Mouse (Mus musculus) limb, embryonic 13.5 days (tissue): ENCODE measurements around the gene Selenoo. TPM values are rescaled to one million over a fixed set of nuclear protein-coding genes. Genes with fewer than 3 reads are reported as not detected.

Experiments
- ATAC-seq: fragments of 200-750 bp; cut with Nextera tagmentation; 2 replicates; pipeline ENCODE4 v1.8.0; 2017; ENCODE audit warnings: low read depth, moderate number of reproducible peaks, moderate TSS enrichment; ENCODE audit not compliant: low FRiP score
- H3K27ac ChIP-seq: fragments of 300-500 bp; sonication (generic); 2 replicates; pipeline ENCODE4 v1.5.1; 2015; ENCODE audit warnings: inconsistent platforms, mild to moderate bottlenecking, moderate library complexity
- H3K27me3 ChIP-seq: fragments of 300-500 bp; sonication (generic); 2 replicates; pipeline ENCODE4 v1.6.1; 2015; ENCODE audit warnings: mild to moderate bottlenecking, inconsistent platforms
- H3K36me3 ChIP-seq: fragments of 300-500 bp; sonication (generic); 2 replicates; pipeline ENCODE4 v1.6.1; 2015; ENCODE audit warnings: inconsistent platforms, mild to moderate bottlenecking, moderate library complexity
- H3K4me1 ChIP-seq: fragments of 300-500 bp; sonication (generic); 2 replicates; pipeline ENCODE4 v1.6.1; 2015; ENCODE audit warnings: inconsistent platforms
- H3K4me2 ChIP-seq: fragments of 300-500 bp; sonication (generic); replicated peaks from 2 replicates; pipeline ENCODE4 v1.6.1; 2015; ENCODE audit warnings: inconsistent platforms, mild to moderate bottlenecking, moderate library complexity
- H3K4me3 ChIP-seq: fragments of 300-500 bp; sonication (generic); 2 replicates; pipeline ENCODE4 v1.5.1; 2015; ENCODE audit warnings: moderate library complexity, mild to moderate bottlenecking, inconsistent platforms
- H3K9ac ChIP-seq: fragments of 300-500 bp; sonication (generic); 2 replicates; pipeline ENCODE4 v1.6.1; 2015; ENCODE audit warnings: mild to moderate bottlenecking, inconsistent platforms
- H3K9me3 ChIP-seq: fragments of 300-500 bp; sonication (generic); 2 replicates; pipeline ENCODE4 v1.6.1; 2016; ENCODE audit warnings: inconsistent platforms
- WGBS: fragments of 180-500 bp; shearing (Covaris S2); methylation state at CpG from one replicate; pipeline ENCODE4 v1.1.7; 2015; 5-methylcytosine and 5-hydroxymethylcytosine counted together
- polyA plus RNA-seq: library from polyadenylated mRNA; unstranded; fragments of >200 nt; fragmentation: Nextera tagmentation; extraction: Ambion mirVana; gene quantifications from 2 replicates; pipeline ENCODE4 v1.2.1, GENCODE M21; 2015

The Selenoo gene
- polyA plus RNA-seq, 1 experiment from 2014 or later, result 19.0 TPM

DNA sequence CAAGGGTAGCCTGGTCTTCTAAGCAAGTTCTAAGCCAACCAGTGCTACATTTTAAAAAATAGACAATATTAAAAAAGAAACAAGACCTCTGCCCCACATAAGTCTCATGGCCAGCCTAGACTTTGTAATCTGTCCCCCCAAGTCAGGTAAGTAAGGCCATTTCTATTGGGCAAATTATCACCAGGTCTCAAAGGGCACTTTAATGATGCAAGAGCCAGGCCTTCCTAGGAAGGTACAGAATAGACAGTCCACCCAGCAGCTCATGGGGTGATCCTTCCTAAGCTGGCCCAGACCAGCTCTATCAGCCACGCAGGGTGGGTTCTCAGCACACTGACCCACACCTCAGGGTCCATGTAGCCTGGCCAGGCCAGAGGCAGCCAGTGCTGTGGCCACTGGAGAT lies 5.0 kb upstream of the Selenoo start:
- H3K9ac ChIP-seq, result no peak overlapping the region
- H3K27ac ChIP-seq, result no peak overlapping the region
- WGBS, result 92% methylated on average over 1 of the region's 1 CpGs
- no peak overlapping the region for H3K4me2 ChIP-seq
- H3K27me3 ChIP-seq, result no peaks in the 10 kb centered on the region
- H3K4me3 ChIP-seq, result no peak overlapping the region
- H3K9me3 ChIP-seq, result no peaks in the 10 kb centered on the region
- peaks cover 9% of the 10 kb centered on the region for H3K4me1 ChIP-seq
- no peak for ATAC-seq
- peaks cover 73% of the 10 kb centered on the region for H3K36me3 ChIP-seq

DNA sequence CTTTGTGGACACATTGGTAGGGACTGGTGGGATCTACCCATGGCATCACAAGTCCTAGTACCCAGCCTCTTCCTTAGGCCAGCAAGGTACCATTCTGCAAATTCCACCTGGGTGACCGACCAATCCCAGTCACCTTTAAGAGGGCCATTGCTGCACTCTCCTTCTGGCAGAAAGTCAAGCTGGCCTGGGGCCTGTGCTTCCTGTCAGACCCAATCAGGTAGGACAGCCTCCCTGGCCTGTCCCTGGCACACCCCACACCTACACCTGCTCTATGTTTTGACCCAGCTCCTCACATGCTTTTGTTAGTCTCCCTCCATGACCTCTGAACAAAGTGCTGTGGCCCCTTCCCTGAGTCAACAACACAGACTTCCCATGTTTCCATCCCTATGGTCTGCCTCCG lies 4.1 kb upstream of the Selenoo start:
- no peak overlapping the region for H3K9ac ChIP-seq
- H3K4me1 ChIP-seq, result peaks cover 12% of the 10 kb centered on the region
- WGBS, result 94% methylated on average over 2 of the region's 2 CpGs
- H3K4me3 ChIP-seq, result no peak overlapping the region
- no peak overlapping the region for H3K27ac ChIP-seq
- H3K9me3 ChIP-seq, result no peaks in the 10 kb centered on the region
- ATAC-seq, result no peak
- H3K4me2 ChIP-seq, result no peak overlapping the region
- H3K36me3 ChIP-seq, result peaks cover 67% of the 10 kb centered on the region
- no peaks in the 10 kb centered on the region for H3K27me3 ChIP-seq

DNA sequence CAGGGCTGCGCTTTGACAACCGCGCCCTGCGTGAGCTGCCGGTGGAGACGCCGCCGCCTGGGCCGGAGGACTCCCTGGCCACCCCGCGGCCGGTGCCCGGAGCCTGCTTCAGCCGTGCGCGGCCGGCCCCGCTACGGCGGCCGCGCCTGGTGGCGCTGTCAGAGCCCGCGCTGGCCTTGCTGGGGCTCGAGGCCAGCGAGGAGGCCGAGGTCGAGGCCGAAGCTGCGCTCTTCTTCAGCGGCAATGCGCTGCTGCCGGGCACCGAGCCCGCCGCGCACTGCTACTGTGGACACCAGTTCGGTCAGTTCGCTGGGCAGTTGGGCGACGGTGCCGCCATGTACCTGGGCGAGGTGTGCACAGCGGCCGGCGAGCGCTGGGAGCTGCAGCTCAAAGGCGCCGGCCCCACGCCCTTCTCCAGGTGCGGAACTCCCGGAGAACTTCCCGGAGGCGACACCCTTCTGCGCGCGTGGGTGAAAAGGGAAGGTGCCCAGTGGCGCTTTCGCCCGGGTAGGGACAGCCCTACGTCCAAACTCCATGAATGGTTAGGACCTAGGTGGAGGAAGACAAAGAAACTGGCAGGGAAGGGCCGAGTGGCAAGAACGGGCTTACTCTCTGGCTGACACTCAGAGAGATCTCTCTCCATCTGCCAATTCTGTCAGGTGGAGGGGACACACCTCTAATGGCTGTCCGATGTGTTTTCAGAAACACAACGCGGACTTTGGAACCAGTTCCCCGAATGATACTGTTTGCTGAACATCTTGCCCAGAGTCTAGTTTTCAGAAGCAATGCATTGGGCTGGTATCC lies 566 bp downstream of the Selenoo start:
- 5% methylated on average over 55 of the region's 68 CpGs for WGBS
- Histone ChIP-seq H3K4me3 (peak overlapping the region; percentile 99), H3K27me3 (no peaks in the 10 kb centered on the region), H3K27ac (peak overlapping the region; percentile 73), H3K9me3 (no peaks in the 10 kb centered on the region), H3K9ac (peak overlapping the region; percentile 98), H3K4me2 (peak overlapping the region; percentile 99), H3K4me1 (peaks cover 22% of the 10 kb centered on the region), H3K36me3 (peaks cover 55% of the 10 kb centered on the region)
- ATAC-seq, result peak; percentile 73

DNA sequence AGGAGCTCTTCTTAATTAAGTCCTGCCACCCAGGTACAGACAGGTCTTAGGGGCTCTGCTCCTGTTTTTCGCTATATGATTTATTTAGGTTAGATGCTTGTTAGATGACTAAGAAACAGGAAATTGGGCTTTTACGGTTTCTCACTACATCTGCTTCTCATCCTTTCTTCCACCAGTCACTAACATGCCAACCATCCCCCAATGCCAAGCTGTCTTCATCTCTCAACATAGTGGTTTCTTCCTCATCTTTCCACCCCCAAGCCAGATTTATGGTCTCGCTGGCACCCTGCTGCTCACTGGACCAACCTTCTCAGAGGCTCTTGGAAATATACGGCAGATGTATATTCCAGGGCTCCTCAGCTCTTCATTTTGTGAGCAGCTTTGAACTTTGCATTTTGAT lies 1.8 kb downstream of the Selenoo start:
- Histone ChIP-seq H3K4me2 (peak overlapping the region; percentile 99), H3K27me3 (no peaks in the 10 kb centered on the region), H3K9ac (peak overlapping the region; percentile 98; the same call in 1 of the 2 replicates), H3K36me3 (peaks cover 55% of the 10 kb centered on the region), H3K27ac (no peak overlapping the region), H3K4me3 (peak overlapping the region; percentile 99; the same call in 1 of the 2 replicates), H3K4me1 (peaks cover 22% of the 10 kb centered on the region), H3K9me3 (no peaks in the 10 kb centered on the region)
- no peak for ATAC-seq
- 58% methylated on average over 4 of the region's 4 CpGs for WGBS

DNA sequence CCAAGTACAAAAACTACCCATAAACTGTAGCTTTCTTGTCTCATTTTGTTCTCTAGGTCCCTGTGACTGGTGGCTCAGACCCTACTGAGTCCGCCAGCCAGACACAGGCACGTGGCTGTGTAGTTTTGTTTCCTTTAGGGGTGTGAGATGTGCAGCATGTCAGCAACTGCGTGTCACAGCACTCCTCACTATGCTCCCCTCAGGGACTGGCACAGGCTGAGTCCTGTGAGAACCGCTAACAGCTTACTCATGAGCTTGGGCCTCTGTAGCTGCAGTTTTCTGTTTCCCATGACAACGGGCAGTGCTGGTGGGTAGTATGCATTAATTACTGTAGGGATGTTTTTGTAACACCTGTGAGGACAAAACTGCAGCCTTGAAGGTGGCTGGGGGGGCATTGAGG lies 3.3 kb downstream of the Selenoo start:
- no peak overlapping the region for H3K4me3 ChIP-seq
- H3K9me3 ChIP-seq, result no peaks in the 10 kb centered on the region
- no peak for ATAC-seq
- H3K4me2 ChIP-seq, result no peak overlapping the region
- H3K27ac ChIP-seq, result no peak overlapping the region
- peaks cover 22% of the 10 kb centered on the region for H3K4me1 ChIP-seq
- H3K9ac ChIP-seq, result no peak overlapping the region
- no peaks in the 10 kb centered on the region for H3K27me3 ChIP-seq
- H3K36me3 ChIP-seq, result peaks cover 58% of the 10 kb centered on the region
- WGBS, result 85% methylated on average over 5 of the region's 5 CpGs

DNA sequence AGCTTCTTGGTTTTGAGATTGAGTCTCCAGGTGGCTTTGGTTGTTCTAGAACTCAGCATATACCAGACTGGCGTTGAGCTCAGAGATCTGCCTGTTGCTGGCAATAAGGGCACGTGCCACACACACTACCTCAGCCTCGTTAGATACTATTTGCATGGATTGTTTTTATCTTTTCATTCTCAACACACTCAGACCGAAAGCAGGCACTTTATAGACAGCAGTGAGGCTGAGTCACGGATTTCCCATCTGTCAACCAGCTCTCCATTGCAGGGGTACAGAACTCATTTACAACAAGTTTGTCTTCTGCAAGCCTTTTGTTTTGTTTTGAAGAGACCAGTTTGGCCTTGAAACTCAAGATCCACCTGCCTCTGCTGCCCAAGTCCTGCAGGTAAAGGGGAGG lies 8.6 kb downstream of the Selenoo start:
- no peak for ATAC-seq
- WGBS, result 91% methylated on average over 5 of the region's 5 CpGs
- peaks cover 100% of the 10 kb centered on the region for H3K36me3 ChIP-seq

DNA sequence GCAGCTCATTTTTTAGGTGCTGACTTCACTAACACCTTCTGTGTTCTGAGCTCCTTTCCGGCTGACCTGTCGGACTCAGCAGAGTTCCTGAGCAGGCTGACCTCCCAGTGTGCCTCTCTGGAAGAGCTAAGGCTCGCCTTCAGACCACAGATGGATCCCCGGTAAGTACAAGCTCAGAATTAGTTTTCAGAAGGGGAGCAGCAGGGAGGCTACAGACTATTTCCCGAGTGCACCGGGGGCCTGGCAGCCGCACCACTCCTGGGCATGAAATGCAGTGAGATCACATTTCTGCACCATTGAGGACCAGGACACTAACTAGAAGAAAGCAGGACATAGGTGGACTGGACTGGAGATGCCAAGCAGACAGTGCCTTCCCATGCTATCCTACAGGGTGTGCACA lies 9.7 kb downstream of the Selenoo start:
- peaks cover 100% of the 10 kb centered on the region for H3K36me3 ChIP-seq
- no peak overlapping the region for H3K27ac ChIP-seq
- H3K4me2 ChIP-seq, result no peak overlapping the region
- H3K27me3 ChIP-seq, result no peaks in the 10 kb centered on the region
- H3K4me3 ChIP-seq, result no peak overlapping the region
- H3K9me3 ChIP-seq, result no peaks in the 10 kb centered on the region
- H3K9ac ChIP-seq, result no peak overlapping the region
- 85% methylated on average over 7 of the region's 7 CpGs for WGBS
- no peak for ATAC-seq
- H3K4me1 ChIP-seq, result no peaks in the 10 kb centered on the region

More for the DNA sequence above, 8.6 kb downstream of the Selenoo start:
- Histone ChIP-seq H3K27ac (no peak overlapping the region), H3K4me2 (no peak overlapping the region), H3K9me3 (no peaks in the 10 kb centered on the region), H3K9ac (no peak overlapping the region), H3K27me3 (no peaks in the 10 kb centered on the region), H3K4me1 (no peaks in the 10 kb centered on the region), H3K4me3 (no peak overlapping the region)

DNA sequence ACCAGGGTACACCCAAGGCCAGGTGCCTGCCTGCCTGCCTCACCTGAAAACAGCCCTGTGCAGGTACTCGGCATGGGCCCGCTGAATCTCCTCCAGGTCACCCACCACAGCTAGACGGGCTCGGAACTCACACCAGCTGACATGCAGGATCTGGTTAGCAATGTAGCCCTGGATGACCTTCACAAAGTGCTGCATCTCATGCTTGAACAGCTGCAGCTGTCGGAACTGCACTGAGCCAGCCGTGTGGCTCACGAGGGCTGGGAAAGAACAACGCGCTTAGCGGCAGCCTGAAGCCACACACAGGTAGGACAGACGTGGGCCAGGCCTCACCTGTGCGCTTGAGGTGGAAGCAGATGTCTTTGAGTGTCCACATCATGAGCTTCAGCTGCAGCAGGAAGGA lies 11.9 kb downstream of the Selenoo start:
- 92% methylated on average over 12 of the region's 12 CpGs for WGBS
- Histone ChIP-seq H3K27me3 (no peaks in the 10 kb centered on the region), H3K9ac (no peak overlapping the region), H3K4me1 (no peaks in the 10 kb centered on the region), H3K27ac (no peak overlapping the region), H3K36me3 (peaks cover 100% of the 10 kb centered on the region), H3K9me3 (no peaks in the 10 kb centered on the region), H3K4me3 (no peak overlapping the region), H3K4me2 (no peak overlapping the region)
- peak; percentile 35; the same call in 1 of the 2 replicates for ATAC-seq

DNA sequence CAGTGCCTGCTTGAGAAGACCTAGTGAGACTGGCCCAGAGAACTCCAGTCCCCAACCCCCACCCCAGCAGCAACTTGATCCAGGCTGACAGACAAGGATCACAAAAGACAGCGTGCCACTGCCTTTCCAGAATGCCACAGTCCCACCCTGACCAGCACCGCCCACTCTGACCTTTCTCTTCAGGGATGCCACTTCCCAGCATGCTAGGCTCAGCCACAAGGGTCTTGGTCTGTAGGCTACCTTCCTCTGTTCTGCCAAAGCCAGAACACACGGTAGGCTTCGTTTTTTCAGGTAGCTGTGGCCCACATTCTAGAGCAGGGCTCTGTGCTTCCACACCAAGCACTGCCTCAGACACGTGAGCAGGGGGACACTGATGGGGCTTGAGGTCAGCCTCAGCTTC lies 13.8 kb downstream of the Selenoo start:
- Histone ChIP-seq H3K4me3 (no peak overlapping the region), H3K9me3 (no peaks in the 10 kb centered on the region), H3K4me2 (no peak overlapping the region), H3K4me1 (no peaks in the 10 kb centered on the region), H3K9ac (no peak overlapping the region), H3K27ac (no peak overlapping the region), H3K27me3 (no peaks in the 10 kb centered on the region), H3K36me3 (peaks cover 100% of the 10 kb centered on the region)
- WGBS, result 83% methylated on average over 5 of the region's 5 CpGs
- ATAC-seq, result no peak

DNA sequence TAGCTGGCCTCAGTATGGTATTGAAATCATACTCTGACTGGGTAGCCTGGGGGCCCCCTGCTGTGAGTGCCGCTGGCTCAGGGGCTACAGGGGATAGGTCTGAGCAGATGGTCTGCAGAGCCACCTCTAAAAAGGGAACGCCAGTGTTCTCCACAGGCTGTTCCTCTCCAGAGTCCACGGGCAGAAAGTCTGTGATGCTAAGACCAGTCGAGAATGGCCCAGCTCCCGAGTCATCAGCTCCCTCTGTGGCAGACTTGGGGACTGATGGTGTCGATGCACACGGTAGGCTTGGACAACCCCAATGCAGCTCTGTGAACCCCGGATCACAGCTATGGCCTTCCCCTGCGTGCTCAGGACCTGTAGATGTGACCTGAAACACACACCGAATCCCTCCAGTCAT lies 15.0 kb downstream of the Selenoo start:
- no peak for ATAC-seq
- Histone ChIP-seq H3K27ac (no peak overlapping the region), H3K36me3 (peaks cover 100% of the 10 kb centered on the region), H3K4me1 (no peaks in the 10 kb centered on the region), H3K27me3 (no peaks in the 10 kb centered on the region), H3K4me3 (no peak overlapping the region), H3K9ac (no peak overlapping the region), H3K9me3 (no peaks in the 10 kb centered on the region), H3K4me2 (no peak overlapping the region)
- 84% methylated on average over 10 of the region's 10 CpGs for WGBS

DNA sequence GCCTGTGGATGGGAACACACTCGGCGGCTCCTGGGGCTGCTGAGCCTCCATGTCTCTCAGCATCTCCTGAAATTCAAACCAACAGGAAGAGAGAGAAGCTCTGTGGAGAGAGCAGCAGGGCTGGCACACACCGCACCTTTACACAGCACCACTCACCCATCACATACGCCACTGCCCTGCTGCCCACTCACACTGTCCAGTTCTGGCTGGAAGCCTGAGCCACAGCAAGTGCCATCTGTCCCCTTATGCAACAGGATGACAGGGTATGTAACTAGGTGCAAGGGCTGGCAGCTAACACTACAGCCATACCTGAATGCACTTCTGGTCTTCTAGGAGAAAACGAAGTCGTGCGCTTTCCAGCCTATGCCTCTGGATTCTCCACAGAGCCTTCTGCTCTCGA lies 15.5 kb downstream of the Selenoo start:
- H3K4me3 ChIP-seq, result no peak overlapping the region
- H3K27me3 ChIP-seq, result no peaks in the 10 kb centered on the region
- WGBS, result 96% methylated on average over 8 of the region's 8 CpGs
- ATAC-seq, result no peak
- no peak overlapping the region for H3K9ac ChIP-seq
- no peak overlapping the region for H3K4me2 ChIP-seq
- H3K9me3 ChIP-seq, result no peaks in the 10 kb centered on the region
- H3K27ac ChIP-seq, result no peak overlapping the region
- H3K36me3 ChIP-seq, result peaks cover 100% of the 10 kb centered on the region
- H3K4me1 ChIP-seq, result no peaks in the 10 kb centered on the region

DNA sequence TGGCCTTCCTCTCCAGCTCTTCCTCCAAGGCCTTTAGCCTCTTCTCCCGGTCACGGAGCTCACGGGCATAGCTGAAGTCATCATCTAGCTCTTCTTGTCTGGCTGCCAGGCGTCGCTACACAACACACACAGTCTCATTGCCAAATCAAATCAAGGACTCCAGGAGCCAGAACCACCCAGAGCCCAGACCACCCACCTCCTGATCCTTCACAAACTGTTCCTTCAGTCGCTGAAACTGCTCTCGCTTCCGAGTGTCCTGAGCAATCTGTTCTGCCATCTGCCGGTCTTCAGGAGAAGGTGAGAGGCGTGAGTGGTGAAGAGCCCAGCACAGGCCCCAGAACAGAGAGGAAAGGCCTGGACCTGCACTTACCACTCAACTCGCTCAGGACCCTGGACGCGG lies 17.2 kb downstream of the Selenoo start:
- Histone ChIP-seq H3K36me3 (peaks cover 100% of the 10 kb centered on the region), H3K4me1 (no peaks in the 10 kb centered on the region), H3K27me3 (no peaks in the 10 kb centered on the region), H3K9ac (no peak overlapping the region), H3K9me3 (no peaks in the 10 kb centered on the region), H3K4me2 (no peak overlapping the region), H3K27ac (no peak overlapping the region), H3K4me3 (no peak overlapping the region)
- ATAC-seq, result no peak
- 89% methylated on average over 13 of the region's 13 CpGs for WGBS

DNA sequence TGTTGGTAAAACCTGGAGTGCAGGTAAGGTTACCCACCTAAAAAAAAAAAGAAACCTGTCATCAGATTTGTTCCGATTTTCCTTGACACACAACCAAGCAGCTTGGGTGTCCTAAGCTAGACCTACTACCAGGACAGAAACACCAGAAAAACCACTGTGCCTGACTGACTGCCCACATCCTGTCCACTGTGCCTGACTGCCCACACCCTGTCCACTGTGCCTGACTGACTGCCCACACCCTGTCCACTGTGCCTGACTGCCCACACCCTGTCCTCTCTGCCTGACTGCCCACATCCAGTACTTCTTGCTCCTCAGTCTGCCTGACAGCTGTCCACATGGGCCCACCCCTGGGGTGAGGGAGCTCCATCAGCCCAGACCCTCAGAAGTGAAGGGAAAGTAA lies 18.1 kb downstream of the Selenoo start:
- H3K4me3 ChIP-seq, result no peak overlapping the region
- no peaks in the 10 kb centered on the region for H3K27me3 ChIP-seq
- H3K4me2 ChIP-seq, result no peak overlapping the region
- H3K27ac ChIP-seq, result no peak overlapping the region
- no peaks in the 10 kb centered on the region for H3K9me3 ChIP-seq
- H3K9ac ChIP-seq, result no peak overlapping the region
- WGBS, result 88% methylated on average over 1 of the region's 1 CpGs
- ATAC-seq, result no peak
- H3K36me3 ChIP-seq, result peaks cover 99% of the 10 kb centered on the region
- no peaks in the 10 kb centered on the region for H3K4me1 ChIP-seq
